Mouse (Mus musculus) NIH3T3 (cell line): ENCODE results near the gene Ambp.

ENCODE experiments used
- DNase-seq: peaks from one replicate; pipeline ENCODE4 v3.0.0-alpha.2; 2012; ENCODE audit warnings: low read depth

Ambp gene

DNA sequence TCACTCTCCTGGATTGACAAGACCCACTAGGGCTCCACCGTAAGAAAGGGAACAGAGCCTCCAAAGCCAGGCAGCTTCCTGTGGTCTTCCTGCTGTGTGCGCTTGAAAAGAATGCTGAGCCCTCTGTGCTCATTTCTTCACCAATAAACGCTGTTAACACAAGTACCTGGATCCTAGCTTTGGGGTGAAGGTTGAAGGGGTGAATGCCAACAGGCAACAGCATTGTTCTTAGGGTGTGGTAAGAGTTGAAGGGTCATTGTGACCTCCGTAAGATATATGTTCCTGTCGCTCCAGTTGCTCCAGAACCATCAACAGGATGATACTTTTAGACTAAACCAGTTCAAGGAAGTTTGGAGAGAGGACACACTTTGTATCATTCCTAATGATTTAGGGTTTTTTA is at the start of gene Ambp:
TSS of gene Ambp (minus strand) at position 101 of the 400 bp plus-strand sequence.
- DNase-seq, result no peak

- no peak for DNase-seq
Measured at GRCm38 (mm10) chr4:63203874-63204273, 49.3 kb upstream of the Ambp start.

DNA sequence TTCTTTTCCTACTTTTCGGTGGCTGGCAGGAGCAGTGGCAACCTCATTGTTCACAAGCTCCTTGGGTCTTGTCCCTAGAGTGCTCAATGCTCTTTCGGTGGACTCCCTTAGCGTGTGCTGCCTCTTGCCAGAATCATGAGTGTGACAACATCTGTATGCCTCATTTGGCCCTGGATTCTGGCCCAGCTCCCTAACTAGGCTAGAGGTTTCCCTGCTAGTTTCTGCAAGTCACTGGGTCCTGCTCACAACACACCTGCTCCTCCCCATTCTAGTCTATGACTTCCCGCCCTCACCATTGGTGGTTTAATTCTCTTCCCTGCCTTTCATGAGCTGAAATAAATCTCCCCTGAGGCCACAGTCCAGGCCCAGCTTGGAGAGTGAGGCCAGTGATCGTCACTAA is 44.8 kb upstream of the Ambp start:
- DNase-seq, result no peak

GRCm38 (mm10) chr4:63194366-63194765 is 39.8 kb upstream of the Ambp start:
- no peak for DNase-seq

- DNase-seq, result no peak
Measured at GRCm38 (mm10) chr4:63191641-63192040, 37.0 kb upstream of the Ambp start.

GRCm38 (mm10) chr4:63186281-63186870 is 31.8 kb upstream of the Ambp start:
- DNase-seq, result no peak

GRCm38 (mm10) chr4:63181556-63181955 is 27.0 kb upstream of the Ambp start:
- peak; percentile 83 for DNase-seq

GRCm38 (mm10) chr4:63171969-63172685 is 17.5 kb upstream of the Ambp start, which contains the start of gene Kif12:
Gene Kif12 (minus strand): TSS chr4:63172131.
- DNase-seq, result no peak

DNA sequence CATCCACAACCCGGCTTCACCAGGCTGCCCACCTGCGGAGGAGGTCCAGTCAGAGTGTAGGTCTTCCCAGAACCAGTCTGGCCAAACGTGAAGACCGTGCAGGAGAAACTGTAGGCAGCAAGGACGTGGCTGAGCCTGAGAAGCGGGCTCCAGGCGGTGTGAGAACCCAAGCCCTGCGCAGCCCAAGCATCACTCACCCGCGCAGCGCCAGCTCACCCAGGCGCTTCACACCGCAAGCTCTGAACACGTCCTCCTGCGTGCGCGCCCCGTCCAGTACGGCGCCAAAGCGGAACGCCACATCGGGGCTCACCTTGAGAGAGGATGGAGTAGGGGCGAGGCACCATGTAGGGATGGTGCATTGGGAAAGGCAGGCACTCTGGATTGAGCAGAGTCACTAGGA is 16.5 kb upstream of the Ambp start:
- no peak for DNase-seq

DNA sequence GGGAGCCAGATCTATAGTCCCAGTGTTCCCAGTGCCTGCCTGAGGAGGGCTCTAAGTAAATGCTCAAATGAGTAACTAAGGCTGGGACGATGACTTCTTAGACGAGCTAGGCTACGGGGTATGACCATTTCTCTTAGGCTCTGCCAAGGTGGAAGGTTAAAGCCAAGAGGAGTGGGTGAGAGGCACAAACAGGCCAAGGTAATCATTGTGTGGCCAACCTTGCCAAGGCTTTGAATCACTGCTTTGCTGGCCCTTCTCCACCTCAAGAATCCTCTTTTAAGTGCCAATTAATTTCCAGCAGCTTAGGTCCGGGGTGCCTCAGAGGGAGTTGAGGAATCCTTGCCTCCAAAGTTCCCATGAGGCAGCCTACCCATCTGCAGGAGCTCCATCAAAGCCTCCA is 15.5 kb upstream of the Ambp start:
- DNase-seq, result no peak

GRCm38 (mm10) chr4:63166323-63166722 is 11.7 kb upstream of the Ambp start:
- no peak for DNase-seq

GRCm38 (mm10) chr4:63165636-63166035 is 11.0 kb upstream of the Ambp start:
- DNase-seq, result no peak

DNA sequence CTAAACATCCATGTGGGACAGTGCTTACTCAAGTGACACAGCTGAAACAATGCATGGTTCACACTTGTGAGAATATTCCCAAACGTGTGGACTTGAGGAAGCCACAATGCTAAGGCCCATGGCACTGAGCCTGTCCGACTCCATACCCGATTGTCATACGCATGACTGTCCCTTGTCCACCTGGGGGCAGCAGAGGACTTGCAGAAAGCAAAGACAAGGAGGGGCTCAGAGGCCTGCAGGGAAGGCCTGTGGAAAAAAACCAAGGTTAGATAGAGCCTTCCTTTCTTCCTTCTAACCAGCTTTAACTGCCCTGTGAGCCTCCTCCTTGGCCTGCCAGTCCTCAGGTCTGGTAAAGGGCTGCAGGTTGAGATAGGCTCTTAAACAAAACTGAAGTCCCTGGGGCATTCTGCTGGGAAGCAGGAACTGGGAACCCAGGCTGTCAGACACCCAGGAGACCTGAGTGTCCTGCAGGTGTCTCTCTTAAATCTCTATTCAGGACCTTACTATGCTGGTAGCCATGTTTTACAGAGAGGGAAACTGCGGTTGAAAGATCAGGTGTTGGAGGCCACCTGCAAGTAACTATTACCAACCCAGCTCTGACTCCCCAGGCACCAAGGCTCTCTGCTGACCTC is 4.5 kb upstream of the Ambp start:
- peak; percentile 93 for DNase-seq

- DNase-seq, result no peak
Measured at GRCm38 (mm10) chr4:63158192-63158591, 3.6 kb upstream of the Ambp start.

DNA sequence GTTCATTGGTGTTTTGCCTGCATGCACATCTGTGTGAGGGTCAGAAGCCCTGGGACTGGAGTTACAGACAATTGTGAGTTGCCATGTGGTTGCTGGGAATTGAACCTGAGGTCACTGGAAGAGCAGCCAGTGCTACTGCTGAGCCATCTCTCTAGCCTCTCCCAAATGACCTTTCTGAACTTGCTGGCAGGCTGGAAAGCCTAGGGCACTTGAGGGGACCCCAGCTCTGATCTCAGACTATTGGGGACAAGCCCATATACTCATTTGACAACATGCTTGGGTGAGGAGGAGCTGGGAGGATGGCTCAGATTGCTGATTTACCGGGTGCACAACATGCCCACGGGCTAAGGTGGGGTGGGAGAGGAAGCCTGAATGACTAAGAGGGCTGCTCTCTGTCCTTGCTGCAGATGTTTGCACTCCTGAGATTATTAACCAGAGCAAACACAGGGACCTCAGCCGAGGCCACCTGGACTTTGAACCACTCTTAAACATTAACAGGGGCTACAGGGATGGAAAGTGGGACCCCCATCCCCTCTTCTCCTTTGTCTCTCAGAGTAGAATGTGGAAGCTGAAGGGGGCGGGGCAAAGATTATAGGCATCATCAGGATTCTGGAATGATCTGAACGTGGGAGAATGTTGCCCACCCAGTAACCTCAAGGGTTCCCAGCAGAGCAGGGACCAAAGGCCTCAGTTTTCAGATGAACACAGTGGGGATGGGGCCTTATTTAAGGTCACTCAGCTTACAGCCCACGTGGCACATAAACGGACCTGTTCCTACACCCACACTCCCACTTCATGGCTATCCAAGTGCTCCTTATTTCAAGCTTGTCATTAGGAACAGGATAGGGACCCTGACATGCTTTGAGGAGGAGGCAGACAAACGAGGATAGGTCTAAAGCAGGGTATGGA is 2.4 kb upstream of the Ambp start:
- DNase-seq, result no peak

DNA sequence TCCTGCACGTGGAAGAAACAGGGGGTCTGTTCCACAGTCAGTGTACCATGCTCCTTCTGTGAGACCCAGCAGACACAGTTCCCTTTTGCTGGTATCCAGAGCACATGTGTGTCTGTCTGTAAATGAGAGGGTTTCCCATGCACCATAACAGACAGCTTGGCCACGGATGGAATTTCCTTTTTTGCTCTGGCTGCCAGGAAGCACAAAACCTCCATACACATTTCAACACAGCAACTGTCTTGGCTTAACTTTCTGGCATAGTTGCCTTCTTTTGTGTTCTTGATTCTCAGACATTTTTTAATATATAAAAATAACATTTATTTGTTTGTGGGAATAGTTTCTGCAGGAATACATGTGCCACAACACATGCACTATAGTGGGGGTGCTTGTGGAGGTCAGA is 997 bp upstream of the Ambp start:
- DNase-seq, result peak; percentile 47

GRCm38 (mm10) chr4:63154028-63154427 is 571 bp downstream of the Ambp start:
- no peak for DNase-seq

- DNase-seq, result peak; percentile 30
Measured at GRCm38 (mm10) chr4:63151127-63151526, 3.5 kb downstream of the Ambp start.

- peak; percentile 20 for DNase-seq
Measured at GRCm38 (mm10) chr4:63147268-63147667, 7.3 kb downstream of the Ambp start.

DNA sequence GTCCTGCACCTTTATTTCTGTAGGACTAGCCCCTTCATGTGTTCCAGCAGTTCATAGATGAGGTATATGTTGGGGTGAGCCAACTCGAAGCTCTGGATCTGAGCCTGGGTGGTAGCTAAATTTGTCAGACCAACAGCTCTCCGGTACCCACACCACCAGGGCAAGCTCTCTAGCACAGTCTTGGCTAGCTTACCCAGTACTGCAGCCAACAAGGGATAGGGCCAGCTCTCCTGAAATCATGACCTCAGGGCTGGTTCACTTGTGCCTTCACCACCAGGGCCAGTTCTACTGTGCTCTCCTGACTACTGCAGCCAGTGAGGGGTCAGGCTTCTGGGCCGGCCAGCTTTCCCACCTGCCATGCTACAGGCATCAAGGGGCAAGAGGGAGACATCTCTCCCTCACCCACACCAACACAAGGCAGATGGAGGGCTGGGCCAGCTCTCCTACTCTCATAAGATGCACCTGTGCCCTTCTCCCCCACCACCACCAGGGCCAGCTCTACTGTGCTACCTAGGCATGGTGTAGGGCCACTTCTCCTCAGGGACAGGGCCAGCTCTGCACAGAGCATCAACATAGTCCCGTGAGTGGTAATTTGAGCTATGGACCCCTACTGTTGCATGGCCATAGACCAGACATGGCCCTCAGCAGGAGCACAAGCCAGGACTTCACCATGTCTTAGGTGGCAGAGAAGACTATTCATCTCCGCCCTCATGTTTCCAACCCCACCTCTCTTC is 24.5 kb downstream of the Ambp start:
- DNase-seq, result no peak

GRCm38 (mm10) chr4:63124861-63125466 is 29.6 kb downstream of the Ambp start:
- DNase-seq, result no peak
